Mouse (Mus musculus): Measurements from ENCODE around the gene Nlrc4.

DNA sequence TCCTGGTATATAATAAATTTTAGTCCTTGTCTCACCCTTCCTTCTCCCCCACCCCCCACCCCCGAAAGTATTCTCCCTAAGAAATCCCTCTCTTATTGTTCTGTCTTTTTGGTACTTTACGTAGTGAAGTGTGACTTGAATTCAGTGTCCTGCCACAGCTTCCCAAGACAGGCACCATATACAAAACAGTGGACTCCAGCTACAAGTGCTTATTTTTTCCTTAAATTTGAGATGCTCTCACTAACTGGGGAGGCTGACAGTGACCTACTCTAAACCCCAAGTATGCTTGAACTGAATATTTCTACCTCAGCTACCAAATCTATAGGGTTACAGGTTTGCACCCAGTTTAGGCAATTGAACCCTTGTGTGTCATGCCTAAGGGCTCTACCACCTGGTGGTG lies 64.6 kb downstream of the Nlrc4 start:
- TF ChIP-seq CTCF (IDR thresholded peaks at IDR 0.05; ENCODE audit: low read depth) = no peak
- TF ChIP-seq EP300 (IDR thresholded peaks at IDR 0.05; ENCODE audit: low read depth) = no peak

Measured in heart, postnatal 0 days (tissue).